Mouse (Mus musculus) thymus, adult 2 months (tissue): ENCODE data around the gene Fibin.

Source experiments
- CTCF ChIP-seq: fragments of 200-500 bp; IDR thresholded peaks from 2 replicates; pipeline ENCODE4 v1.5.1; 2012; ENCODE audit warnings: mild to moderate bottlenecking, control low read depth, low read length, moderate library complexity, borderline replicate concordance; ENCODE audit not compliant: control insufficient read depth, poor library complexity, insufficient read depth; ENCODE audit errors: extremely low read depth
- POLR2A ChIP-seq: fragments of 200-500 bp; IDR thresholded peaks from 2 replicates; pipeline ENCODE4 v1.6.1; 2012; ENCODE audit warnings: mild to moderate bottlenecking, low read length, control low read depth, moderate library complexity; ENCODE audit not compliant: control insufficient read depth, poor library complexity, insufficient read depth; ENCODE audit errors: extremely low read depth

- no peak for TF ChIP-seq CTCF
- no peak for TF ChIP-seq POLR2A
Measured at GRCm38 (mm10) chr2:110411428-110411827, 48.4 kb upstream of the Fibin start.
